Mouse (Mus musculus): ENCODE data around the gene Gm3055.
"Not testable (repeated sequence)": the region's sequence is repeated elsewhere in the genome, so short reads cannot be mapped to it uniquely, and the experiment has no call there.

The Gm3055 gene

GRCm38 (mm10) chr10:81770506-81771403 is at the start of gene Gm3055:
Gene Gm3055, minus strand, starts transcription at chr10:81771161.
- not testable (repeated sequence) for DNase-seq

- DNase-seq = not testable (repeated sequence)
These were observed 40.9 kb upstream of the Gm3055 start, which contains the start of gene Gm4767 for GRCm38 (mm10) chr10:81811899-81812298. Gene Gm4767, plus strand, starts transcription at chr10:81812186.

GRCm38 (mm10) chr10:81771404-81771777 is 430 bp upstream of the Gm3055 start:
- not testable (repeated sequence) for DNase-seq

GRCm38 (mm10) chr10:81704531-81705301 is 66.2 kb downstream of the Gm3055 start, which contains the start of gene Zfp433:
Gene Zfp433, plus strand, starts transcription at chr10:81704825.
- not testable (repeated sequence) for DNase-seq
